Mouse (Mus musculus): ENCODE measurements around the gene Atf4. TPM values are rescaled to one million over a fixed set of nuclear protein-coding genes. Genes with fewer than 3 reads are reported as not detected.

Gene Atf4
- 159 and 245 TPM in 2 replicates for polyA plus RNA-seq (2012; rRNA removed)

DNA sequence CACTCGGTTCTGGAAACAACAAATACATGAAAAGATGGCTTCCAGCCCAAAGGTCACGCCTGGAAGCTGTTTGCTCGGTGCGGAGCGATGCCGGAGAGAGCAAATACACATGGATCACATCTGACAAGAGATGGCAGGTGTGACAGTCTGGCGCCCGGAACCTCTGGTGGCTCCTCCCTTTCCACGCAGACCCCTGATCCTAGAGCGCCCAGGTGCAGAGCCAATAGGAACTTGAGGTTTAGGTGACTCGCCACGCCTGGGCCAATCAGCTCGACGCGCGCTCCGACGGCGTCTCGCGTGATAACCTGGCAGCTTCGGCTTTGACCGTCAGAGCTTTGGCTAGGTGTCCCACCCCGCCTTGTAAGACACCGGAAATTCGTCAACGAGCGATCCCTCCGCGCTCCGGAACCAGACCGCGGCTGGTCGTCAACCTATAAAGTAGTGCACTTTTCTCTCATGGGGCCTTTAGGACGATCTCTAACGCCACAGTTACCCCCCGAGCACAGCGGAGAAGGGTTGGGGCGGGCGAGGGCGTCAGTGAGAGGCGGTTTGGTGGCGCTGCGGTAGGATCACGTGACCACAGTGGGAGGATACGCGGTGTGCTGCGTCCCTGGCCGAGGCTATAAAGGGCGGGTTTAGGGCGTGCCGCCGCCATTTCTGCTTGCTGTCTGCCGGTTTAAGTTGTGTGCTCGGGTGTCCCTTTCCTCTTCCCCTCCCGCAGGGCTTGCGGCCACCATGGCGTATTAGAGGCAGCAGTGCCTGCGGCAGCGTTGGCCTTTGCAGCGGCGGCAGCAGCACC is at the start of gene Atf4:
Gene Atf4, plus strand, starts transcription at position 338 of the 799 bp plus-strand sequence.

DNA sequence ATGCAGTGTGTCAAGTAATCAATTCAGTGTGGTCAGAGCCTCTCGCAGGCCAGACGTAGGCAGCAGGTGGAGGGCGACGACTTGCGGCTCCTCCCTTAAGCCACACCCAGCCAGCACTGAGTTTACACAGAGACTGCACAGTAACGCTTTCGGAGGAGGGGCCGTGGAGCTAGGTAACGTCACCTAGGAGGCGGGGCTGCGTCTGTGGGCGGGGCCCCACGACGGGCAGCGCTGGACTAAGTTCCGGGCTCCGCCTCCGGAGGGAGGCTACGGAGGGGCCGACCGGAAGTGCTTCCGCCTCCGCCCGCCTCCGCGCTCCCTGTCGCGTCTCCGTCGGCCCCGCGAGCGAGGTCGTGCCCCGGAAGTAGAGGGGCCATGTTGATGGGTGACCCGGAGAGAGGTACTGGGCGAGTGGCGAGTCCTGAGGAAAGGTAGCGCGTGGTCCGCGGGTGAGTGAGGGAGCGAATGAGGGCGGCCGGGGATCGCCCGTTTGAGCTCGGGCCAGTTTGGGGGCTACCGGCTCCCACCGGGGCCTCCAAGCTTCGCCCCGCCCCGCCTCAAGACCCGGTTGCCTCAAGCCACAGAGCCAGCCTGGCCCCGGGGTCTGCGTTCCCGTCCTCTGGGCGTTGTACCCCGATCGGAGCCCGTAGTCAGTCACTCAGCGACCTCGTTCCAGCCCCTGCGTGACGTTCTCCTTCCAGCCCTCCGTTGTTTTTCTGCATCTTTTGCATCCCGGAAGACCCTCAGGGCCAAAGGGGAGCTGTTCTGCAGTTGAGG is 21.1 kb upstream of the Atf4 start, which contains the start of gene Mief1:
Gene Mief1, plus strand, starts transcription at position 286 of the 777 bp plus-strand sequence.

DNA sequence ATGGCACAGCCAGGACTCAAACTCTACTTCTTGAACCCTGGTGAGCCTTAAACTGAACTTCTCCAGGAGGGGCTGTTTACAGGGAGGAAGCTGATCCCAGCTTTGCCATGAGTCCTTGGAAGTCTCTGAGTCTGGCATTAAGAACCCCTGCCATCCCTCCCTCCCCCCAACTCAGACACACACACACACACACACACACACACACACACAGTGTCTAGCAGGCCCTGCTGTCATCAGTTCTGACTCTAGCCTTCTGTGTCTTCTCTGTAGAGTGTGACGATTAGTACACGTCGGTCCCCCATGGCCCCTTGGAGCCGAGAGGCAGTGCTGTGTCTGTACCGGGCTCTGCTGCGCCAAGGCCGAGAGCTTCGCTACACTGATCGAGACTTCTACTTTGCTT is 19.4 kb upstream of the Atf4 start, which contains the start of gene AC140267.1:
Gene AC140267.1, plus strand, starts transcription at position 301 of the 400 bp plus-strand sequence.

DNA sequence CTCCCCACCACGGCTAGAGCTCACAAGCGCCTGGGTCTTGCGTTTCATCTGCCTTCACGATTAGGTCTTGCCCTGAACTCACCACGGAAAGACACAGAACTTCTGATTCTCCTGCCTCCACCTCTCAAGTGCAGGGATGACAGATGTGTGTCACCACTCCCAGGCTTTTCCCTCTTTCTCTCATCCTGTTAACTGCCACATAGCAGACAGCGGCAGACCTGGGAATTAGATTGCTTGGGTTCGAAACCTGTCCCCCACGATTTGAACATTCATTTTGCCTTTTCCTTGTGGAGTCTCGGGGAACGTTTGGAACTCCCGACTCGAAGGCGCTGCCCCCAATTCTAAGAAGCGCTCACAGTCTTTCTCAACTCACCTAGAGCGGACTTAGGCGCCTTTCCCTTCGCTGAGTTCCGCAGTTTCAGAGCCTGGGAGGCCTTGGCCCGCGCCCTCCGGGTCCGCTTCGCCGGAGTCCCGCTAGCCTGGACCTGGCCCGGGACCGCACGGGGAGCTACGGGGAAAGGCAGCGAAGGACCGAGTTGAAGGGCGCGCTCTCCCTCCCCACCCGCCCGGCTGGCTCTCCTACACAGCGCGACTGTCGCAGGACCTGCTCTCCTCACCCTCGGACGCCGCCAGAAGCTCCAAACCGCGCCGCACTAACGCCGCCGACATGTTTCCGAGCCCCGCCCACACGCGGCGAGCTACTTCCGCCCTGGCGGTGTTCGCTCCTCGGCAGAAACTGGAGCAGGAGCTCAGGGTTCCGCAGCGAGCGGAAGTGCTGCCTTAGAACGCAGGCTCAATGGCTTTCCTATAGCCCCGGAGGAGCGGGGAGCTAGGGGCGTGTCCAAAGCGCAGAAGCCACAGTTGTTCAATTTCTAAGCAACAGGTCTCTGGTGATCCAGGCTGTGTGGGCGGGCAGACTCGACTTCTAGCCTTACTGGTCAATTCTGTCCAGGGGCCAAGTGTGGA is 8.9 kb downstream of the Atf4 start, which contains the start of gene Rps19bp1:
Gene Rps19bp1, minus strand, starts transcription at position 706 of the 966 bp plus-strand sequence.

DNA sequence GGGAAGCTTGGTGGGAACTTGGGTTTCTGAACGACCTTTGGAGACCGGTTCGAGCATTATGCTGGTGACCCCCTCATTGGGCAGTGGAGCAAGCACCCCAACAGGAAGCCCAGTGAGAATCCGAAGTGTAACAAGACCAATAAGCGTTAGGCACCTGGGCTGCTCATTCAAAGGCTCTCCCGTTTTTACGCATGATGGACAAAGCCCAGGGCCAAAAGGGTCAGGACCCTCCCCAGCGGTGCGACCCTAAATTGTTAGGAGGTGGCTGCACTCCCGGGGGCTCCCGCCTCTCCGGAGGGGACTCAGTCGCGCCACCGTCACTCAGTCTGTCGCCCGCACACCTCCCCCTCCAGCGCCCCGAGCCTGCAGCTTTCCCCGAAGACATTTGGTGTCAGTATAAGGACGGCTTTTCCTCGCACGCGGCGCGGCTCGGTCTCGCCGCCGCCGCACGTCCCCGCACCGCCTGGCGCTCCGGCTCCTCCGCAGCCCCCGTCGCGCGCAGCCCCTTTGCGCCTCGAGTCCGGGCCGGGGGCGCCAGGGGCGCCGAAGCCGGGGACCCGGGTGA is 31.9 kb downstream of the Atf4 start, which contains the start of gene Cacna1i:
Gene Cacna1i, plus strand, starts transcription at position 388 of the 565 bp plus-strand sequence.

Other genes starting within 250 kb of the Atf4 start
- 36.5 and 38.8 TPM in 2 replicates for gene Pdgfb, start 240.2 kb upstream of the Atf4 start, polyA plus RNA-seq (2012; rRNA removed)
- gene Syngr1, start 163.8 kb upstream of the Atf4 start, polyA plus RNA-seq (2012; rRNA removed), result 52.7 and 64.8 TPM in 2 replicates
- gene Rpl3, start 163.3 kb upstream of the Atf4 start, polyA plus RNA-seq (2012; rRNA removed), result 697 and 996 TPM in 2 replicates
- gene Tab1, start 122.1 kb upstream of the Atf4 start, polyA plus RNA-seq (2012; rRNA removed), result 36.8 and 39.3 TPM in 2 replicates
- 17.4 and 20.3 TPM in 2 replicates for gene Mgat3, start 81.5 kb upstream of the Atf4 start, polyA plus RNA-seq (2012; rRNA removed)
- gene Mief1, start 21.2 kb upstream of the Atf4 start, polyA plus RNA-seq (2012; rRNA removed), result 19.7 and 23.1 TPM in 2 replicates
- gene AC140267.1, start 19.3 kb upstream of the Atf4 start, polyA plus RNA-seq (2012; rRNA removed), result not detected in 2 replicates
- 26.9 and 30.9 TPM in 2 replicates for gene Rps19bp1, start 9.1 kb downstream of the Atf4 start, polyA plus RNA-seq (2012; rRNA removed)
- 0.25 and 0.41 TPM in 2 replicates for gene Cacna1i, start 32.1 kb downstream of the Atf4 start, polyA plus RNA-seq (2012; rRNA removed)

Data from ovary, adult 2 months (tissue).